Mouse (Mus musculus) brain, embryonic 14.5 days (tissue): Measurements from ENCODE around the gene Echdc2. TPM values are rescaled to one million over a fixed set of nuclear protein-coding genes. Genes with fewer than 3 reads are reported as not detected.
A peak's percentile ranks its signal among the peaks of the same experiment; 100 is the strongest.

Experiments used
- DNase-seq: peaks from one replicate; pipeline ENCODE4 v3.0.0-alpha.2; 2011; ENCODE audit warnings: low read depth
- CTCF ChIP-seq: fragments of 200-500 bp; IDR thresholded peaks from 2 replicates; pipeline ENCODE4 v1.5.1; 2012; ENCODE audit warnings: inconsistent platforms, mild to moderate bottlenecking, moderate library complexity, borderline replicate concordance; ENCODE audit not compliant: insufficient read depth, insufficient read length; ENCODE audit errors: extremely low read depth
- POLR2A ChIP-seq: fragments of 200-500 bp; IDR thresholded peaks from 2 replicates; pipeline ENCODE4 v1.6.1; 2012; ENCODE audit warnings: mild to moderate bottlenecking, inconsistent platforms, borderline replicate concordance; ENCODE audit not compliant: poor library complexity, insufficient read depth, insufficient read length, severe bottlenecking; ENCODE audit errors: extremely low read depth
- polyA plus RNA-seq: library from polyadenylated mRNA; depleted of rRNA; stranded (reverse); fragments of >200 nt; gene quantifications from 2 replicates; pipeline ENCODE4 v1.2.3, GENCODE M21; 2012

The Echdc2 gene
- polyA plus RNA-seq, 1 experiment = 15.1 TPM

GRCm38 (mm10) chr4:108161936-108162335 lies 3.3 kb upstream of the Echdc2 start:
- no peak for TF ChIP-seq POLR2A
- no peak for TF ChIP-seq CTCF
- DNase-seq = no peak

- TF ChIP-seq POLR2A = no peak
- no peak for TF ChIP-seq CTCF
- no peak for DNase-seq
Observed at GRCm38 (mm10) chr4:108163291-108163690, 1.9 kb upstream of the Echdc2 start.

DNA sequence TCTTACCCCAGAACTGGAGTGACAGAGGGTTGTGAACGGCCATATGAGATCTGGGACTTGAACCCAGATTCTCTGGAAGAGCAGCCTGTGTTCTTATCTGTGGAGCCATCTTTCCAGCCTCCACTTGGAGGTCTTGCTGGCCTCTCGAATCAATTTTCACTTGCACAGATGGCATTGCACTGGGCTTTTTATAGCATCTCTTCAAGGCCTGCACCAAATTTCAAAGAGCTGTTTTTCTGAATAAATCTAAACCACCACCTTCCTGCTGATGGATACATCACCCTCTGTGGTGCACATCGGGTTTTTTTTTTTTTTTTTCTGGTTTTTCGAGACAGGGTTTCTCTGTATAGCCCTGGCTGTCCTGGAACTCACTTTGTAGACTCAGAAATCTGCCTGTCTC lies 1.6 kb downstream of the Echdc2 start:
- TF ChIP-seq CTCF (no peak), POLR2A (no peak)
- DNase-seq = no peak

GRCm38 (mm10) chr4:108168056-108168455 lies 2.8 kb downstream of the Echdc2 start:
- TF ChIP-seq POLR2A (no peak), CTCF (no peak)
- no peak for DNase-seq

DNA sequence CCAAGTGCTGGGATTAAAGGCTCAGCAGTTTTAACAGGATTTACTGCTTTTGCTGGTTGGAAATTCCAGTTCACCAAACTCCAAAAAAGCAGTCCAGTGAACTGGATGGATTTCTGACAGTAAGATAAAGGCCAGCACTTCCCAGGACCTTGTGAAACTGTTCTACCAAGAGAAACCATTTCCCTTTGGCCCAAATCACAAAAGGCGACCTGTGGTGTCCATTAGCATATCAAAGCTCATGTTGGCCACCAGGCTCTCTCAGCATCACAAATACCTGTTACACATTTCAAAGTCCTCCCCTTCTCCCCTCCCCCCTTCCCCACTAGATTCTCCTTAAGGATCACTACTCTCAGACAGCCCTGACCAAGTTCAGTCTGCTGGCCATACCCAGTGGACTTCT lies 17.0 kb downstream of the Echdc2 start:
- DNase-seq = peak; percentile 3
- TF ChIP-seq POLR2A (no peak), CTCF (no peak)

- TF ChIP-seq POLR2A (no peak), CTCF (no peak)
- no peak for DNase-seq
Observed at GRCm38 (mm10) chr4:108192821-108193323, 27.6 kb downstream of the Echdc2 start.

GRCm38 (mm10) chr4:108196277-108196855 lies 31.1 kb downstream of the Echdc2 start:
- peak; percentile 45 for DNase-seq
- no peak for TF ChIP-seq CTCF
- TF ChIP-seq POLR2A = no peak

- no peak for DNase-seq
- TF ChIP-seq CTCF = no peak
- TF ChIP-seq POLR2A = no peak
Observed at GRCm38 (mm10) chr4:108199236-108199635, 34.0 kb downstream of the Echdc2 start.

GRCm38 (mm10) chr4:108204629-108205028 lies 39.4 kb downstream of the Echdc2 start:
- no peak for TF ChIP-seq POLR2A
- no peak for TF ChIP-seq CTCF
- no peak for DNase-seq

DNA sequence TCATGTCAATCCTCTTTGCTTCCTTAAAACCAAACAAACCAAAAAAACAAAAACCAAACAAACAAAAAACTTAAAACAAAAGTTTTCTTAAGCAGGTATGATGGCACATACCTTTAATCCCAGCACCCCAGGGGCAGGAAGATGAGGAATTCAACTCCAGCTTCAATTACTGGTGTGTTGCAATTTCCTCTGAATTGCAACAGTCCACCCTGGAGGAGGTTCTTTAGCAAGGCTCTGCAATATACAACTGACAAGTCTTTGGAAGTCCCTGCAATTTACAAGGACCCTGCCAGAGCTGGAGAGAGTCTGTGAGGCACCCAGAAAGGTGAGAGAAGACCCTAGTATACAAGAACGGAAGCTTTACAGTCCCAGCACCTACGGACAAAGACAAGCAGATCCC lies 47.8 kb downstream of the Echdc2 start:
- TF ChIP-seq CTCF (no peak), POLR2A (no peak)
- no peak for DNase-seq

DNA sequence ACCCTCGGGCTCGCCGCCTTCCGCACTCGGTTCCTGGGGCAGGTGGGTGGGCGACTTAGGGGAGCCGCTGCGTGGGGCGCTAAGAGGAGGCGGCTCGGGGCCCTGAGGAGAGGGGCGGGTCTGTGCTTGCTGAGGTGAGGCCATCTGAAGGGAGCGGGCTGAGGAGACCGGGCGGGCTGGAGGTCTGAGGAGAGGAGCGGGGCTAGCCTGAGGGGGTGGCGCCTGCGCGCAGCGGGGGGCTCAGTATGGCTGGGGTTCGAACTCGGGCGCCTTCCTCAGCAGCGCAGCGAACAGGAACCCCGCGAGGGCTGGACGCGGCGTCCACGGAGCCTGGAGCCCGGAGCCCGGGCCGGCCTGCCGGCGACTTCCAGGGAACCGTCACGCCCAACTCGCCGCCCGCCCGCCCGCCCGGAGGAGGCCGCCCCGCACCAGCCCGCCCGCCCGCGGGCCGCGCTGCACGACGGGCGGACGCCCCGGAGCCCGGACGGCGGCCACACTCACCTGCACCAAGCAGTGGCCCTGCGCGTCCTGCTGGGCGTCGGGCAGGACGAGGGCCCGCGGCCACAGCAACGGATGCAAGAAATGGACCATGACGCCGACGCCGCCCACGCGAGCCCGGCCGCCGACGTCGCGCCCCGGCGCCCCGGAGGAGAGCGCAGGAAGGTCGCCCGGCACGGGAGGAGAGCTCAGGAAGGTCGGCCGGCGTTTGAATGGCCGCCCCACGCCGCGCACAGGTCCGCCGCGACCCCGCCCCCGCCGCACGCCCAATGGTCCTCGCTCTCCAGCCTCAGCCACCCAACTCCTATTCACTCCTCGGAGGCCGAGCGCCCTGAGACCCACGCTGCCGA lies 52.3 kb downstream of the Echdc2 start, which contains the start of gene Zyg11a:
Gene Zyg11a, minus strand, starts transcription at position 717 of the 848 bp plus-strand sequence.
- TF ChIP-seq POLR2A (no peak), CTCF (no peak)
- peak; percentile 3 for DNase-seq

DNA sequence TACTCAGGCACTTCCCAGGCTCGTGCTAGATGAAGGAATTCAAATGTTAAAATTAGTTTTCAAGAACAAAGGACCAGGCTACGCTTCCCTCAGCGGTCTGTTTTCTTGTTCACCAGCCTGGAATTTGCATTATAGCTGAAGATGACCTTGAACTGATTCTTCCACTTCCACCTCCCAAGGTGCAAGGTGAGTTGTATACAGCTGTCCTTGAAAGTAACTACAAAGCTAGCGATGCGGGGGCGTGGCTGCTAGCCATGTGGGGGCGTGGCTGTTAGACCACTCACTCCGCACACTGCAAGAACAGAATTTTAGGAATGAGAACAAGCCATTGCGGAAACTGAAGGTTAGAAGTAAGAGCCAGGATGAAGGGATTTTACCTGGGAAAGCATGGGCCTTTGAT lies 53.8 kb downstream of the Echdc2 start:
- TF ChIP-seq POLR2A = no peak
- TF ChIP-seq CTCF = no peak
- peak; percentile 14 for DNase-seq

GRCm38 (mm10) chr4:108222507-108222906 lies 57.3 kb downstream of the Echdc2 start:
- TF ChIP-seq POLR2A = no peak
- TF ChIP-seq CTCF = no peak
- DNase-seq = no peak
